Mouse (Mus musculus) subcutaneous adipose tissue, adult 2 months (tissue): ENCODE measurements around the gene Abcc4. TPM values are rescaled to one million over a fixed set of nuclear protein-coding genes. Genes with fewer than 3 reads are reported as not detected.

ENCODE experiments used
- polyA plus RNA-seq: library from polyadenylated mRNA; depleted of rRNA; stranded (reverse); fragments of >200 nt; gene quantifications from 2 replicates; pipeline ENCODE4 v1.2.3, GENCODE M21; 2012; ENCODE audit warnings: low replicate concordance; rRNA removed

Abcc4 gene
- 5.0 and 12.3 TPM in 2 replicates for polyA plus RNA-seq

DNA sequence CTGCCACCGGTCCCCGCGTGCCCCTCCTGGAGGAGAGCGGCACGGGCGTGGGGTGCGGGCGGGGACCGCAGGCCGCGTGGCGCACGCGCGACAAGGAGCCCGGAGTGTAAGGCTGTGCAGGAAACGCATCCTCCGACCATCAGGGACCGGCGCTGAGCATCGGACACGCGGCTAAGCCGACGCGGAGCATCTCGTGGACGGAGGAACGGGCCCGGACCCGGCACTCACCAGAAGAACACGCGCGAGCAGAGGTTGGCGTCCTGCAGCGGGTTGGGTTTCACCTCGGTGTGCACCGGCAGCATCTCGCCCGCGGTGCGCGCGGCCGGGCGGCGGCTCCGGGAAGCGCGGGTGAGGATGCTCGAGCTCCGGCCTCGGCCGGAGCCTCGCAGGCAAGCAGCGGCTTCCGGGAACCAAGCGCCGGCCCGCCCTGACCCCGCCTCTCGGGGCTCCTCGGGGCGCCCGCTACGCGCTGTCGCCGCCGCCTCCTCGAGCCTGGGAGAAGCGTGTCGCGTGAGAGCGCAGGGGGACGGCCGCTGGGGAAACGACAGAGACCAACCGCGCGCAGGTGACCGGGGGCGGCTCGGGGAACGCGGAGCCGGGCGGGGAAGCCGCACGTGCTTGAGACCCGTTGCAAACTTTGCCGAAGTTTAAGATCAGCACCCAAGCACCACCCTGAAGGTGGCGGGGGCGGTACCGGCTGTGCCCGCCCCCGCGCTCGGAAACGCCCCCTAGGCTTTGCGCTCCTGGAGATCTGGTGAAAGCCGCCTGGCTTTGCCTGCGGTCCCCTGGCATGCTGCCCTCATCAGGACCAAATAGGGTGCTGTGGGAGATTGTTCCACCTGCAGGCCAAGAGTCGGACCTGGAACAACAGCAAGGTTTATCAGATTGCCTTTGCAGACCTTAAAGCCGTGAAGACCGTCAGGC, at the start of gene Abcc4:
Gene Abcc4 (minus strand): TSS at position 412 of the 924 bp plus-strand sequence.

Other genes starting within 250 kb of the Abcc4 start
- 0.77 and 12.9 TPM in 2 replicates for gene Cldn10, start 81.7 kb upstream of the Abcc4 start, polyA plus RNA-seq
- gene Dzip1, start 219.2 kb upstream of the Abcc4 start, polyA plus RNA-seq, result 5.1 and 26.2 TPM in 2 replicates
- gene Dnajc3, start 231.8 kb upstream of the Abcc4 start, polyA plus RNA-seq, result 17.6 and 22.9 TPM in 2 replicates